Mouse (Mus musculus) brain, embryonic 14.5 days (tissue): ENCODE results near the gene Tmub1.

Source experiments
- CTCF ChIP-seq: fragments of 200-500 bp; IDR thresholded peaks from 2 replicates; pipeline ENCODE4 v1.5.1; 2012; ENCODE audit warnings: inconsistent platforms, mild to moderate bottlenecking, moderate library complexity, borderline replicate concordance; ENCODE audit not compliant: insufficient read depth, insufficient read length; ENCODE audit errors: extremely low read depth
- POLR2A ChIP-seq: fragments of 200-500 bp; IDR thresholded peaks from 2 replicates; pipeline ENCODE4 v1.6.1; 2012; ENCODE audit warnings: mild to moderate bottlenecking, inconsistent platforms, borderline replicate concordance; ENCODE audit not compliant: poor library complexity, insufficient read depth, insufficient read length, severe bottlenecking; ENCODE audit errors: extremely low read depth

- TF ChIP-seq CTCF (no peak), POLR2A (no peak)
Measured at GRCm38 (mm10) chr5:24474723-24475261, 27.1 kb upstream of the Tmub1 start.
